Comparison of ENCODE assay signal across 17 mouse cellular contexts in the genomic region with DNA sequence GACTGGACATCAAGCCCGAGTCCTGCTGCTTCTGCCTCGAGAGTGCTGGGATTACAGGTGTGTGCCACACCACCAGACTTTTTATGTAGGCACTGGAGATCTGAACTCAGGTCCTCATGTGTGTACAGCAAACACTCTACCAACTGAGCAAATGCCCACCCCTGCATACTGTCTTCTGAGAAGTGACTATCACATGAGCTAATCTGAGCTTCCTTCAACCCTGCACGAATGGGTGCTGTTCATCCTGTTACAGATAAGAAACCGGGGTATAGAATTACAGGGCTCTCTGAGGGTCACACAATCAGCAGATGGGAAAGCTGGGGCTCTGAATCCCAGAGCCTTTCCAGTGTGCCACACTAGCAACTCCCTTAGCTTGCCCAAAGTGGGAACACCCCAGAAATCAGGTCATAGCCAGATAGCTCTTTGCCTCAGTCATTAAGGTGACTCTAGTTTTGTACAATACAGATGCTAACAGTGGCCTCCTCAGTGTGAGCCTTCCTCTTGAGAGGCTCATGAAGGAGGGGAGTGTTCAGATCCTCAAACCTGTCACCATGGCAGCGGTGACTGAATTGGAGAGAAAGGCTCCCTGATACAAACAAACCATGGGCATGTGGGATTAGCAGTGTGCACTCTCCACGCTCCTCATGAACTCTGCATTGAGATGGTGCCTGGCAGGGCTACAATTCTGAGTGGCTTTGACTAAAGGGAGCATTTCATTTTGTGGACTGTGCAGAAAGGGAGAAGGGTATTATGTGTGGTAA. TPM values are rescaled to one million over a fixed set of nuclear protein-coding genes. Genes with fewer than 3 reads are reported as not detected.
DNase-seq lines count a peak whose midpoint lies in the region; ATAC-seq lines count a peak whose summit lies in the region.
"Had no signal": no experiment of that assay in that cellular context is flagged by ENCODE, and none has a peak within 500 bp of the region (broad histone marks: within the 10 kb centered on the region; RNA-seq: fewer than 3 reads in every experiment).

No protein-coding gene starts in this region.

- H3K4me1 ChIP-seq in embryonic facial prominence, embryonic 11.5 days (ENCODE audit: control insufficient read depth, insufficient read depth, low read length): no peaks in the 10 kb centered on the region
- peaks cover 7% of the 10 kb centered on the region; the same call in 1 of the 2 replicates for H3K4me1 ChIP-seq in embryonic facial prominence, embryonic 10.5 days
- no peaks in the 10 kb centered on the region for H3K4me1 ChIP-seq in midbrain, embryonic 11.5 days (ENCODE audit: control insufficient read depth, insufficient read depth, low read length)
- peaks cover 17% of the 10 kb centered on the region for H3K4me1 ChIP-seq in midbrain, embryonic 10.5 days
- H3K4me1 ChIP-seq in hindbrain, embryonic 14.5 days (replicated peaks; ENCODE audit: control insufficient read depth, insufficient read depth, low read length): no peaks in the 10 kb centered on the region
- no peaks in the 10 kb centered on the region for H3K4me1 ChIP-seq in midbrain, embryonic 15.5 days

- peaks cover 8% of the 10 kb centered on the region for H3K36me3 ChIP-seq in embryonic facial prominence, embryonic 11.5 days (replicated peaks; ENCODE audit: control insufficient read depth, insufficient read depth, low read depth, low read length)
- H3K36me3 ChIP-seq in embryonic facial prominence, embryonic 10.5 days (replicated peaks): peaks cover 100% of the 10 kb centered on the region
- H3K36me3 ChIP-seq in midbrain, embryonic 11.5 days (ENCODE audit: control insufficient read depth, insufficient read depth, low read length): peaks cover 9% of the 10 kb centered on the region
- H3K36me3 ChIP-seq in midbrain, embryonic 10.5 days: peaks cover 95% of the 10 kb centered on the region
- H3K36me3 ChIP-seq in hindbrain, embryonic 14.5 days (replicated peaks; ENCODE audit: control insufficient read depth, insufficient read depth): peaks cover 9% of the 10 kb centered on the region; the same call in 1 of the 2 replicates
- H3K36me3 ChIP-seq in midbrain, embryonic 15.5 days (replicated peaks): no peaks in the 10 kb centered on the region

- H3K9ac ChIP-seq in embryonic facial prominence, embryonic 11.5 days (replicated peaks; ENCODE audit: low read length): no peak overlapping the region
- no peak overlapping the region for H3K9ac ChIP-seq in midbrain, embryonic 11.5 days (ENCODE audit: low read length)
- no peak overlapping the region for H3K9ac ChIP-seq in hindbrain, embryonic 14.5 days
- H3K9ac ChIP-seq in midbrain, embryonic 15.5 days: no peak overlapping the region
- H3K9ac ChIP-seq: liver, embryonic 15.5 days had no signal

- H3K4me3 ChIP-seq in embryonic facial prominence, embryonic 11.5 days (ENCODE audit: low read depth, low read length): no peak overlapping the region
- no peak overlapping the region for H3K4me3 ChIP-seq in embryonic facial prominence, embryonic 10.5 days
- H3K4me3 ChIP-seq in midbrain, embryonic 11.5 days (ENCODE audit: low read depth, low read length): no peak overlapping the region
- no peak overlapping the region for H3K4me3 ChIP-seq in midbrain, embryonic 10.5 days
- no peak overlapping the region for H3K4me3 ChIP-seq in hindbrain, embryonic 14.5 days (replicated peaks; ENCODE audit: low read length)
- no peak overlapping the region for H3K4me3 ChIP-seq in midbrain, embryonic 15.5 days
- H3K4me3 ChIP-seq: liver, embryonic 15.5 days had no signal

- no peak for DNase-seq in embryonic facial prominence, embryonic 11.5 days (ENCODE audit: low spot score)
- DNase-seq in embryonic facial prominence, embryonic 10.5 days (ENCODE audit: low spot score): no peak
- no peak for DNase-seq in midbrain, embryonic 11.5 days (ENCODE audit: low spot score, missing footprints)
- DNase-seq in midbrain, embryonic 10.5 days (ENCODE audit: low spot score): no peak
- no peak for DNase-seq in hindbrain, embryonic 14.5 days (ENCODE audit: low spot score)
- DNase-seq in kidney, postnatal 4 days: no peak
- DNase-seq in embryo, embryonic 11 days: no peak
- DNase-seq: cerebellum, adult 11 months; gastrocnemius, postnatal 36 days; kidney, adult 2 months; kidney, postnatal 25 days; layer of hippocampus, postnatal 36 days; left cerebral cortex, postnatal 4 days had no signal

- no peaks in the 10 kb centered on the region for H3K27me3 ChIP-seq in embryonic facial prominence, embryonic 11.5 days (ENCODE audit: control insufficient read depth, insufficient read depth, low read length)
- H3K27me3 ChIP-seq in embryonic facial prominence, embryonic 10.5 days (replicated peaks; ENCODE audit: low read depth, poor library complexity, severe bottlenecking): no peaks in the 10 kb centered on the region
- no peaks in the 10 kb centered on the region for H3K27me3 ChIP-seq in midbrain, embryonic 11.5 days (ENCODE audit: control insufficient read depth, insufficient read depth, low read length)
- no peaks in the 10 kb centered on the region for H3K27me3 ChIP-seq in midbrain, embryonic 10.5 days (ENCODE audit: low read depth, poor library complexity, severe bottlenecking)
- H3K27me3 ChIP-seq in hindbrain, embryonic 14.5 days (ENCODE audit: control insufficient read depth, insufficient read depth, low read length): no peaks in the 10 kb centered on the region
- H3K27me3 ChIP-seq in midbrain, embryonic 15.5 days (replicated peaks): no peaks in the 10 kb centered on the region
- H3K27me3 ChIP-seq: liver, embryonic 15.5 days; Patski had no signal

- 0 out of 2 replicates have a peak, but pooled peaks have one; percentile 51 for ATAC-seq in embryonic facial prominence, embryonic 11.5 days (replicated peaks; ENCODE audit: insufficient number of reproducible peaks, low FRiP score, low TSS enrichment, low read depth)
- peak; percentile 72 for ATAC-seq in midbrain, embryonic 11.5 days (ENCODE audit: low FRiP score)
- peak; percentile 51; the same call in 1 of the 2 replicates for ATAC-seq in hindbrain, embryonic 14.5 days (ENCODE audit: low FRiP score)
- ATAC-seq in midbrain, embryonic 15.5 days (replicated peaks): peak; percentile 80
- ATAC-seq: Patski had no signal

- no peak overlapping the region for H3K4me2 ChIP-seq in embryonic facial prominence, embryonic 11.5 days (ENCODE audit: low read depth, low read length)
- H3K4me2 ChIP-seq in midbrain, embryonic 11.5 days: no peak overlapping the region
- no peak overlapping the region for H3K4me2 ChIP-seq in hindbrain, embryonic 14.5 days (replicated peaks)
- no peak overlapping the region for H3K4me2 ChIP-seq in midbrain, embryonic 15.5 days
- H3K4me2 ChIP-seq: heart, embryonic 11.5 days; liver, embryonic 15.5 days had no signal

- 88% methylated on average over 6 of the region's 6 CpGs for WGBS in embryonic facial prominence, embryonic 11.5 days
- WGBS in embryonic facial prominence, embryonic 10.5 days: 82% methylated on average over 6 of the region's 6 CpGs
- WGBS in midbrain, embryonic 11.5 days: 82% methylated on average over 6 of the region's 6 CpGs
- 78% methylated on average over 6 of the region's 6 CpGs for WGBS in midbrain, embryonic 10.5 days
- WGBS in hindbrain, embryonic 14.5 days: 85% methylated on average over 6 of the region's 6 CpGs
- 65% methylated on average over 6 of the region's 6 CpGs for WGBS in midbrain, embryonic 15.5 days

- H3K27ac ChIP-seq in embryonic facial prominence, embryonic 11.5 days (replicated peaks; ENCODE audit: low read depth, low read length): no peak overlapping the region
- H3K27ac ChIP-seq in embryonic facial prominence, embryonic 10.5 days (replicated peaks): no peak overlapping the region
- H3K27ac ChIP-seq in midbrain, embryonic 11.5 days (ENCODE audit: low read depth, low read length): no peak overlapping the region
- H3K27ac ChIP-seq in midbrain, embryonic 10.5 days (replicated peaks): no peak overlapping the region
- H3K27ac ChIP-seq in hindbrain, embryonic 14.5 days: no peak overlapping the region
- no peak overlapping the region for H3K27ac ChIP-seq in midbrain, embryonic 15.5 days
- H3K27ac ChIP-seq: liver, embryonic 15.5 days had no signal

- no peaks in the 10 kb centered on the region for H3K9me3 ChIP-seq in embryonic facial prominence, embryonic 11.5 days (replicated peaks; ENCODE audit: control insufficient read depth, low read length)
- no peaks in the 10 kb centered on the region for H3K9me3 ChIP-seq in embryonic facial prominence, embryonic 10.5 days
- H3K9me3 ChIP-seq in midbrain, embryonic 11.5 days (ENCODE audit: control insufficient read depth, low read length): no peaks in the 10 kb centered on the region
- no peaks in the 10 kb centered on the region for H3K9me3 ChIP-seq in midbrain, embryonic 10.5 days (replicated peaks)
- no peaks in the 10 kb centered on the region for H3K9me3 ChIP-seq in hindbrain, embryonic 14.5 days (ENCODE audit: control insufficient read depth, low read length)
- H3K9me3 ChIP-seq in midbrain, embryonic 15.5 days: no peaks in the 10 kb centered on the region
- H3K9me3 ChIP-seq: liver, embryonic 15.5 days had no signal

RNA-seq across cellular contexts. Expression of a gene that starts 8.3 kb away (rescaled TPM):
- polyA plus RNA-seq in embryonic facial prominence, embryonic 11.5 days (2014; fragmentation: Nextera tagmentation; extraction: Ambion mirVana): 151 and 160 TPM in 2 replicates
- polyA plus RNA-seq in embryonic facial prominence, embryonic 10.5 days (2016; fragmentation: Nextera tagmentation; extraction: Ambion mirVana): 114 and 116 TPM in 2 replicates
- 98.4 and 100 TPM in 2 replicates for polyA plus RNA-seq in midbrain, embryonic 11.5 days (2014; fragmentation: Nextera tagmentation; extraction: Ambion mirVana)
- 100 and 104 TPM in 2 replicates for polyA plus RNA-seq in midbrain, embryonic 10.5 days (2016; fragmentation: Nextera tagmentation; extraction: Ambion mirVana)
- 61.2 and 67.4 TPM in 2 replicates for polyA plus RNA-seq in hindbrain, embryonic 14.5 days (2014; fragmentation: Nextera tagmentation; extraction: Ambion mirVana)
- polyA plus RNA-seq in midbrain, embryonic 15.5 days (2015; fragmentation: Nextera tagmentation; extraction: Ambion mirVana): 54.3 and 57.5 TPM in 2 replicates
